ENCODE assay signal across 14 mouse cellular contexts in genomic region chr2:157429735-157430134, GRCm38 (mm10). TPM values are rescaled to one million over a fixed set of nuclear protein-coding genes. Genes with fewer than 3 reads are reported as not detected.
DNase-seq lines count a peak whose midpoint lies in the region; ATAC-seq lines count a peak whose summit lies in the region.
"Had no signal": no experiment of that assay in that cellular context is flagged by ENCODE, and none has a peak within 500 bp of the region (broad histone marks: within the 10 kb centered on the region; RNA-seq: fewer than 3 reads in every experiment).

No protein-coding gene starts in this region.

- H3K9ac ChIP-seq in intestine, embryonic 16.5 days (ENCODE audit: low read depth, low read length), result peak overlapping the region; percentile 24; the same call in 1 of the 2 replicates
- H3K9ac ChIP-seq in intestine, embryonic 15.5 days, result no peak overlapping the region
- peak overlapping the region; percentile 15; the same call in 1 of the 2 replicates for H3K9ac ChIP-seq in hindbrain, embryonic 16.5 days (ENCODE audit: low read depth, low read length)
- H3K9ac ChIP-seq: liver, embryonic 13.5 days had no signal

- ATAC-seq in intestine, embryonic 16.5 days, result no peak
- ATAC-seq in intestine, embryonic 15.5 days, result no peak
- ATAC-seq in hindbrain, embryonic 16.5 days, result no peak
- ATAC-seq: forebrain, embryonic 16.5 days had no signal

- H3K27me3 ChIP-seq in intestine, embryonic 16.5 days (replicated peaks; ENCODE audit: control insufficient read depth, insufficient read depth, low read length), result no peaks in the 10 kb centered on the region
- H3K27me3 ChIP-seq in intestine, embryonic 15.5 days (replicated peaks), result no peaks in the 10 kb centered on the region
- no peaks in the 10 kb centered on the region for H3K27me3 ChIP-seq in hindbrain, embryonic 16.5 days (replicated peaks; ENCODE audit: control insufficient read depth, insufficient read depth, low read length)

- no peak overlapping the region for H3K4me3 ChIP-seq in intestine, embryonic 16.5 days (ENCODE audit: low read length)
- no peak overlapping the region for H3K4me3 ChIP-seq in intestine, embryonic 15.5 days (replicated peaks)
- no peak overlapping the region for H3K4me3 ChIP-seq in hindbrain, embryonic 16.5 days (ENCODE audit: low read length)
- H3K4me3 ChIP-seq: liver, embryonic 13.5 days had no signal

- H3K4me1 ChIP-seq in intestine, embryonic 16.5 days (ENCODE audit: control insufficient read depth, insufficient read depth, low read length), result peaks cover 89% of the 10 kb centered on the region
- peaks cover 87% of the 10 kb centered on the region for H3K4me1 ChIP-seq in intestine, embryonic 15.5 days (replicated peaks)
- peaks cover 82% of the 10 kb centered on the region for H3K4me1 ChIP-seq in hindbrain, embryonic 16.5 days (ENCODE audit: control insufficient read depth, insufficient read depth, low read depth, low read length)

- DNase-seq in urinary bladder, adult 2 months (ENCODE audit: low spot score), result peak; percentile 21
- no peak for DNase-seq in urinary bladder, postnatal 25 days (ENCODE audit: low spot score)
- no peak for DNase-seq in cerebellum, adult 11-12 months
- DNase-seq in kidney, adult 11 months, result no peak
- DNase-seq in retina, postnatal 1 day, result no peak
- DNase-seq: adrenal gland, postnatal 36 days; heart, postnatal 14 days; layer of hippocampus, postnatal 36 days; liver, embryonic 13.5 days; thymus, adult 2 months had no signal

- no peaks in the 10 kb centered on the region; the same call in 1 of the 2 replicates for H3K36me3 ChIP-seq in intestine, embryonic 16.5 days (ENCODE audit: control insufficient read depth, insufficient read depth, low read length)
- H3K36me3 ChIP-seq in intestine, embryonic 15.5 days, result no peaks in the 10 kb centered on the region
- H3K36me3 ChIP-seq in hindbrain, embryonic 16.5 days (ENCODE audit: control insufficient read depth, insufficient read depth, low read length), result 0 out of 2 replicates have a peak, but pooled peaks cover 3% of the 10 kb centered on the region
- H3K36me3 ChIP-seq: liver, embryonic 13.5 days had no signal

- H3K9me3 ChIP-seq in intestine, embryonic 16.5 days (ENCODE audit: control insufficient read depth, low read length), result no peaks in the 10 kb centered on the region
- H3K9me3 ChIP-seq in intestine, embryonic 15.5 days, result no peaks in the 10 kb centered on the region
- H3K9me3 ChIP-seq in hindbrain, embryonic 16.5 days (ENCODE audit: control insufficient read depth, low read length), result no peaks in the 10 kb centered on the region
- H3K9me3 ChIP-seq: liver, embryonic 13.5 days had no signal

- H3K4me2 ChIP-seq in intestine, embryonic 16.5 days (ENCODE audit: low read depth, low read length), result no peak overlapping the region
- no peak overlapping the region for H3K4me2 ChIP-seq in intestine, embryonic 15.5 days (replicated peaks)
- no peak overlapping the region for H3K4me2 ChIP-seq in hindbrain, embryonic 16.5 days (ENCODE audit: low read length)
- H3K4me2 ChIP-seq: liver, embryonic 13.5 days had no signal

- 80% methylated on average over 7 of the region's 7 CpGs for WGBS in intestine, embryonic 16.5 days
- WGBS in intestine, embryonic 15.5 days, result 81% methylated on average over 7 of the region's 7 CpGs
- WGBS in hindbrain, embryonic 16.5 days, result 79% methylated on average over 7 of the region's 7 CpGs

- no peak overlapping the region for H3K27ac ChIP-seq in intestine, embryonic 16.5 days (ENCODE audit: low read length)
- no peak overlapping the region for H3K27ac ChIP-seq in intestine, embryonic 15.5 days
- no peak overlapping the region for H3K27ac ChIP-seq in hindbrain, embryonic 16.5 days (ENCODE audit: low read depth, low read length)
- H3K27ac ChIP-seq: liver, embryonic 13.5 days had no signal

RNA-seq across cellular contexts. Expression of gene Src, which starts 11.5 kb away (rescaled TPM):
- 11.8 and 15.5 TPM in 2 replicates for polyA plus RNA-seq in intestine, embryonic 16.5 days (2015; fragmentation: Nextera tagmentation; extraction: Ambion mirVana)
- polyA plus RNA-seq in intestine, embryonic 15.5 days (2015; fragmentation: Nextera tagmentation; extraction: Ambion mirVana), result 18.1 and 19.4 TPM in 2 replicates
- 63.4 and 72.7 TPM in 2 replicates for polyA plus RNA-seq in urinary bladder, adult 2 months (2012; rRNA removed)
- 26.5 and 29.9 TPM in 2 replicates for polyA plus RNA-seq in hindbrain, embryonic 16.5 days (2015; fragmentation: Nextera tagmentation; extraction: Ambion mirVana)
